Mouse (Mus musculus): Measurements from ENCODE around the gene Zscan10. TPM values are rescaled to one million over a fixed set of nuclear protein-coding genes. Genes with fewer than 3 reads are reported as not detected.

Zscan10 gene
- not detected for total RNA-seq (2021)
- long read RNA-seq, experiment 1: 0 reads
- long read RNA-seq, experiment 2: 0 reads

GRCm38 (mm10) chr17:23600641-23601622 lies at the start of gene Zscan10:
Gene Zscan10, plus strand, starts transcription at chr17:23600856.
- no peak for DNase-seq (ENCODE audit: low spot score in 2 of 2)

GRCm38 (mm10) chr17:23550856-23551255 lies 49.8 kb upstream of the Zscan10 start:
- DNase-seq (ENCODE audit: low spot score in 2 of 2): no peak

GRCm38 (mm10) chr17:23551416-23551815 lies 49.2 kb upstream of the Zscan10 start:
- DNase-seq (ENCODE audit: low spot score in 2 of 2): no peak

GRCm38 (mm10) chr17:23551963-23552362 lies 48.7 kb upstream of the Zscan10 start:
- DNase-seq (ENCODE audit: low spot score in 2 of 2): no peak

GRCm38 (mm10) chr17:23552896-23553633 lies 47.6 kb upstream of the Zscan10 start:
- DNase-seq (ENCODE audit: low spot score in 2 of 2): no peak

GRCm38 (mm10) chr17:23553634-23554120 lies 47.0 kb upstream of the Zscan10 start:
- no peak for DNase-seq (ENCODE audit: low spot score in 2 of 2)

- no peak for DNase-seq (ENCODE audit: low spot score in 2 of 2)
Measured at GRCm38 (mm10) chr17:23554321-23554720, 46.3 kb upstream of the Zscan10 start.

GRCm38 (mm10) chr17:23555243-23555916 lies 45.3 kb upstream of the Zscan10 start:
- DNase-seq (ENCODE audit: low spot score in 2 of 2): no peak

GRCm38 (mm10) chr17:23559767-23560166 lies 40.9 kb upstream of the Zscan10 start:
- peak in 1 of 2 experiments; percentile 40 for DNase-seq (ENCODE audit: low spot score in 2 of 2)

GRCm38 (mm10) chr17:23563595-23564367 lies 36.9 kb upstream of the Zscan10 start, which contains the start of gene Zfp213:
Gene Zfp213, minus strand, starts transcription at chr17:23564238.
- peak; percentile 94 for DNase-seq (ENCODE audit: low spot score in 2 of 2)

- DNase-seq (ENCODE audit: low spot score in 2 of 2): no peak
Measured at GRCm38 (mm10) chr17:23564368-23564715, 36.3 kb upstream of the Zscan10 start.

GRCm38 (mm10) chr17:23566787-23567186 lies 33.9 kb upstream of the Zscan10 start:
- DNase-seq (ENCODE audit: low spot score in 2 of 2): no peak

GRCm38 (mm10) chr17:23568370-23568769 lies 32.3 kb upstream of the Zscan10 start:
- DNase-seq (ENCODE audit: low spot score in 2 of 2): no peak

- no peak for DNase-seq (ENCODE audit: low spot score in 2 of 2)
Measured at GRCm38 (mm10) chr17:23570017-23570416, 30.6 kb upstream of the Zscan10 start.

GRCm38 (mm10) chr17:23571084-23571483 lies 29.6 kb upstream of the Zscan10 start:
- no peak for DNase-seq (ENCODE audit: low spot score in 2 of 2)

GRCm38 (mm10) chr17:23572059-23572458 lies 28.6 kb upstream of the Zscan10 start:
- no peak for DNase-seq (ENCODE audit: low spot score in 2 of 2)

- DNase-seq (ENCODE audit: low spot score in 2 of 2): no peak
Measured at GRCm38 (mm10) chr17:23574130-23574529, 26.5 kb upstream of the Zscan10 start.

- DNase-seq (ENCODE audit: low spot score in 2 of 2): no peak
Measured at GRCm38 (mm10) chr17:23575951-23576552, 24.6 kb upstream of the Zscan10 start.

GRCm38 (mm10) chr17:23584786-23585185 lies 15.9 kb upstream of the Zscan10 start:
- no peak for DNase-seq (ENCODE audit: low spot score in 2 of 2)
